Mouse (Mus musculus): ENCODE results near the gene Tbx5.
"Not testable (repeated sequence)": the region's sequence is repeated elsewhere in the genome, so short reads cannot be mapped to it uniquely, and the experiment has no call there.

Gene Tbx5

DNA sequence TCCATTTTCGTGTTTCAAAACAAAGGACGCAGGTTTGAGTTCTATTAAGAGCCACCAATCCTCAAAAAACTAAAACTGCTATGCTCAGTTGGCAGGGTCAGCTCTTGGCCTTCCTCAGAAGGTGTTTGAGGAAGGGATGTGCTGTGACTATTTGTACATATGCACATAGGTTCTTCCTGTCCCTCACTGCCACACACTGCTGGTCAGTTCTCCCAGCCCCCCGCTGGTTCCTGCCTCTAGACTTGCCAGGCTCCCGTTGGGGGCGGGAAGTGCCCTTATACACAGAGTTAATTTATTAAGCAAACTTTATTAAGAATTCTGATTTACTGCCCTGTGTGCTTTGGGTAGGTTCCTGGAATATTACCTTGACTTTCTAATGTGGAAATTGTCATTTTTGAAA, 11.9 kb downstream of the Tbx5 start:
- no peak for DNase-seq

DNA sequence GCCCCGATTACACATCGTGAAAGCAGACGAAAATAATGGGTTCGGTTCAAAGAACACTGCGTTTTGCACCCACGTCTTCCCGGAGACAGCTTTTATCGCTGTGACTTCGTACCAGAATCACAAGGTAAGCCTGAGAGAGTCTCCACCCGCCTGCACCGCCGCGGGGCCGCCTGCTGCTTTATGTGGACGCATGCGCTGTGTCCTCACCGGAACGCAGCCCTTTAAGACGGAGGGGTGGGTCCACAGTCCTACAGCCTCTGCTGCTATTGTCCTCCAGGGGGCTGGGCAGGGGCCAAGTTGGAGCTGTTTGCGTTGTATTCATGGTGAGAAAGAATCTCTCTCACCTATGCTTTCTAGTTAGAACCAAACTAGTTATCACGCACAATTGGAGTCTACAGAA, 12.5 kb downstream of the Tbx5 start:
- DNase-seq = peak; percentile 4

- DNase-seq = no peak
Measured at GRCm38 (mm10) chr5:119857052-119857451, 24.6 kb downstream of the Tbx5 start.

DNA sequence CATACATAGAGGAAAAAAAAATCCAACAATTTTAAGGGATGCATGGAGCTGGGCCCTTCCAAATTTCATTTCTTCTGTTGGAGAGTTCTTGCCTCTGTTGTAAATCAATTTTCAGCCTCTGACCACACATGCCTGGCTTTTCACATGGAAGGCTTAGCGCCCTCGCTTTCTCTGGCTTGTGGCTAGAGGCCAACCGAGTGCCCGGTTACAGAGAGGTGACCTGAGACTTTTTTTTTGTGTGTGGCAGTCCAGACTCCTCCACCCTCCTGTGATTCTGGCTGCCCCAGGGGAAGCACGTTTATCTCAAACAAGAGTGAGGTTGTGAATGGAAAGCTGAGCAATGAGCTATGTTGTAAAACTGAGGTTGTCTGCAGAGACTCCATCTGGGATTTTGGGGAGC, 28.8 kb downstream of the Tbx5 start:
- DNase-seq = no peak

GRCm38 (mm10) chr5:119862431-119862830, 30.0 kb downstream of the Tbx5 start:
- no peak for DNase-seq

- DNase-seq = no peak
Measured at GRCm38 (mm10) chr5:119866277-119867235, 34.1 kb downstream of the Tbx5 start.

DNA sequence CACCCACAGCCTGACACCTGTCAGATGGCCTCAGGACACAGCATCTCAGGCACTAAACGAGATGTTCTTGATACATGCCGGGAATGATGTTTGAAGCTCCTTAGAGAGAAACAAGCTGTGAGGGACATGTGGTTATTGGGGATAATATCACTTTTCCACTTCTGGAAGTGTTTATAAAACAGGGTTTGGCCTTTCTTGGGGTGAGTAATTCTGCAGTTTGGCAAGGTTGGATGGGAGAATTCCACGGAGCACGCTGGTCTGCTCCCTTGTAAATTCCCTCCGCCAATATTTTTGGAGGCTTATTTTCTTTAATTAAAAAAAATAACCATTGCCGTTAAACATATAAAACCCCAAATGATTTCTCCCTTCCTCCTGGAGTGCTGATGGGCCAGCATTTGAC, 35.5 kb downstream of the Tbx5 start:
- no peak for DNase-seq

GRCm38 (mm10) chr5:119875421-119875820, 43.0 kb downstream of the Tbx5 start:
- no peak for DNase-seq

DNA sequence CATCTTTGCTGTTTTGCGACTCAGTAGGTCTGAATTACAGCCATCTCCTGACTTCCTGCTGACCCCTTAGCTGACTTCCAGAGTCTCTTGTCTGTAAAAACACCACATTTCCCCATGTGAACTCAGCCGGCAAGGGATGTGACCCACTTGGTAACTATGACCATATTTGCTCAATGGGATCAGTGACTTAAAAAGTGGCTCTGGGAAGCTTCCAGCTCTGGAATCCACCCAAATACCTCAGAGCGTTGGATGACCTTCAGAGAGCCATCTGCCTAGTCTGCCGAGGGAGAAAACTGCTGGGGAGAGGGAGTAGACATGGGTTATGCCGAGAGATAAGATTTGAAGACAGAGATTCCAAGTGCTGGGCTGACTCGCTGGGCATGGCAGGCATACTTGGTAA, 44.7 kb downstream of the Tbx5 start:
- no peak for DNase-seq

DNA sequence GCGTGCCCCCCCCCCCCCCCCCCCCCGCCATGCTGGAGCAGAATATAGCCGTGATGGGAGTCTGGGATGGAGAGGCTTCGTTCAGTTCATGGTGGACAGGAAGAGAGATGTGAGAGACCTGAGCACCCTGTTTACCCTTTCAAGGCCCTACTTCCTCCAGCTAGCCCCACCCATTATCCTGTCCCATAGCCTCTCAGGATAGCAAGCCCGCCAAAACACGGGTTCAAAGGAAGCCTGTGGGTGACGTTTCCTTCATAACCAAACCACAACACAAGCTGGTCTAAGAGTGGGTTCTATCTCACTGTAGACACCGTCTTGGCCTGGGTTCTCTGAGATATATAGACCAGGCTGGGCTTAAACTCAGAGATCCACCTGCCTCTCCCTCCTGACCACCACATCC, 53.1 kb downstream of the Tbx5 start:
- DNase-seq = peak; percentile 5

GRCm38 (mm10) chr5:119887381-119887780, 54.9 kb downstream of the Tbx5 start:
- no peak for DNase-seq

- DNase-seq = no peak
Measured at GRCm38 (mm10) chr5:119891960-119892359, 59.5 kb downstream of the Tbx5 start.

DNA sequence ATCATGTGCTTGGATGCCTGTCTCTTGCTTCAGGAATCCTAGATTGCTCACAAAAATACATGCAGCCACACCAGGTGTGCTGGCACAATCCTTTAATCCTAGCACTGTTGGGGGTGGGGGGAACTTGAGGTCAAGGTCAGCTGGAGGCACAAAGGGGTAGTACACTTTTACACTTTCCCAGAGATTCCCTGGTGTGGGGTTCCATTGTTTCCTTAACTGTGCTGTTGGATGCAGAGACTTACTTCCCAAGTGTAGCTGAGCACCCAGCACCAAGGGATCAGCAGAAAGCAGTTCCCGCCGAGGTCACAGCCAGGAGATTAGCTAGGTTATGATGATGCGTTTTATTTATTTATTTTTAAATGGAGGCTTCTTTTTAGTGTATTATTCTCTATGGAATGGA, 60.6 kb downstream of the Tbx5 start:
- DNase-seq = no peak

GRCm38 (mm10) chr5:119896605-119897004, 64.1 kb downstream of the Tbx5 start:
- no peak for DNase-seq

GRCm38 (mm10) chr5:119916551-119917171, 84.2 kb downstream of the Tbx5 start:
- DNase-seq = no peak

DNA sequence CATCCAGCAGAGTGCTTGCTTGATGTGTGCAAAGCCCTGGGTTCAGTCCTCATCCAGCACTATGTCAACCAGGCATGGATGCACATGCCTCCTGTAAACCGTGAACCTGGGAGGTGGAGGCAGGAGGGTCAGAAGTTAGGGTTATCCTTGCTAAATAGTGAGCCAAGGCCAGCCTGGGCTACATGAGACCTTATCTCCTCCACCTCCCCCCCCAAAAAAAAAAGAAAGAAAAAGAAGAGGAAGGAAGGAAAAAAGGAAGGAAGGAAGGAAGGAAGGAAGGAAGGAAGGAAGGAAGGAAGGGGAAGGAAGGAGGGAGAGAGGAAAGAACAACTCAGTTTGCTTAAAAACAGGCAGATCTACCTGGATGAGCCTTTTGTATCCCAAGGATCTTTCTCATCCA, 85.9 kb downstream of the Tbx5 start:
- not testable (repeated sequence) for DNase-seq

- no peak for DNase-seq
Measured at GRCm38 (mm10) chr5:119920941-119921340, 88.5 kb downstream of the Tbx5 start.

- DNase-seq = no peak
Measured at GRCm38 (mm10) chr5:119922229-119922628, 89.8 kb downstream of the Tbx5 start.

Measured in thymus, postnatal 25 days (tissue).